Mouse (Mus musculus) megakaryocyte, embryonic 14.5 days (primary cell): ENCODE measurements around the gene Lrrc75a.

ENCODE experiments used
- FLI1 ChIP-seq: IDR thresholded peaks from 2 replicates; pipeline ENCODE4 v1.6.1; 2012; ENCODE audit warnings: low read length, inconsistent platforms, mixed read lengths
- GATA1 ChIP-seq: IDR thresholded peaks from 3 replicates; pipeline ENCODE4 v1.6.1; 2012; ENCODE audit warnings: mixed read lengths, low read length, inconsistent platforms, borderline replicate concordance

GRCm38 (mm10) chr11:62642023-62642844, 6.1 kb downstream of the Lrrc75a start:
- TF ChIP-seq GATA1 (no peak), FLI1 (no peak)
